In the genomic region with DNA sequence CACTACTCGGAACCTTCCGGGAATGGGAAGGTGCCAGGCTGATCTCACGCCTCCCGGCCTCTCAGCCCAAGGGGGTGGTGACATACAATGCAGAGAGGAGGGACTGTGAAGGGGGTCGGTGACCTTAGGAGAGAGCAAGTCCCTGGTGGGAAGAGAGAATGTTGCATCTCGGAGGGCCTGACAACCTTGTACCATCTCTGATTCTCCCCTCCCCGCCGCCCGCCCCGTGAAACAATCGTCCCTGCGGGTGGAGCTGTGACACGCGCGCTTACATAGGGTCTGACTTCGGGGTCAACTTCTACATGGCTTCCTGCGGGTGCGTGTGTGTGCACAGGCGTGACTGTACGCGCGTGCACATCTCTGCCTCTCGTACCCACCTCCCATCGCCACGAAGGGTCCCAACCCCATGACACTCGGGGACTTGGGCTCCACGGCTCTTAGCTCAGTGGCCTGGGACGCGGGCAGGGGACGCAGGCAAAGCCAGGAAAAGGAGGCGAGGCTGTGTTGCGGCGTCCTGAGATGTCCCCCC, we compare ENCODE assay signal across 10 mouse cellular contexts. TPM values are rescaled to one million over a fixed set of nuclear protein-coding genes. Genes with fewer than 3 reads are reported as not detected.
DNase-seq lines count a peak whose midpoint lies in the region; ATAC-seq and TF ChIP-seq lines count a peak whose summit lies in the region.
"Had no signal": no experiment of that assay in that cellular context is flagged by ENCODE, and none has a peak within 500 bp of the region (broad histone marks: within the 10 kb centered on the region; RNA-seq: fewer than 3 reads in every experiment).

TSS of gene Elfn1 (plus strand) at position 230 of the 529 bp plus-strand sequence.

- peaks cover 55% of the 10 kb centered on the region for H3K27me3 ChIP-seq in forebrain, embryonic 14.5 days (replicated peaks; ENCODE audit: control insufficient read depth, insufficient read depth, low read length)

- H3K9ac ChIP-seq in ES-E14 (ENCODE audit: insufficient read depth, low read depth, low read length, poor library complexity, severe bottlenecking) = peak within 1 kb of the TSS; percentile 54
- peak within 1 kb of the TSS; percentile 70 for H3K9ac ChIP-seq in forebrain, embryonic 14.5 days (ENCODE audit: low read length)

- H3K4me2 ChIP-seq in forebrain, embryonic 14.5 days (ENCODE audit: low read length) = peak within 1 kb of the TSS; percentile 98

- no peaks in the 10 kb centered on the region for H3K9me3 ChIP-seq in ES-E14 (ENCODE audit: control insufficient read depth, insufficient read depth, low read depth, low read length)
- H3K9me3 ChIP-seq in forebrain, embryonic 14.5 days (replicated peaks; ENCODE audit: control insufficient read depth, low read length) = no peaks in the 10 kb centered on the region

- under 1% methylated on average over 33 of the region's 33 CpGs for WGBS in forebrain, embryonic 14.5 days

- peaks cover 0 to 17% of the 10 kb centered on the region in 2 experiments; a peak in 1 of 4 replicates for H3K4me1 ChIP-seq in ES-E14 (ENCODE audit: control insufficient read depth in 2 of 2, insufficient read depth in 2 of 2, low read length in 2 of 2, poor library complexity in 1 of 2)
- peaks cover 19% of the 10 kb centered on the region for H3K4me1 ChIP-seq in forebrain, embryonic 14.5 days (ENCODE audit: control insufficient read depth, insufficient read depth, low read length)

- DNase-seq in gastrocnemius, adult 2 months = no peak
- DNase-seq in gastrocnemius, adult 18-20 months (ENCODE audit: low spot score) = no peak
- DNase-seq in ES-E14 (ENCODE audit: low read depth, low spot score) = no peak
- DNase-seq in forebrain, embryonic 14.5 days (ENCODE audit: low spot score) = no peak
- no peak for DNase-seq in layer of hippocampus, postnatal 14 days (ENCODE audit: low spot score in 2 of 2)
- peak; percentile 31 for DNase-seq in lung, postnatal 14 days
- peak; percentile 13 to 17 for DNase-seq in thymus, postnatal 36 days
- DNase-seq in ovary, adult 18-20 months (ENCODE audit: low spot score) = no peak

- intact Hi-C loops in gastrocnemius, adult 2 months (cut with DNase I) = loop anchor here (2.0 kb wide), 2 partner anchors 233 to 383 kb away; no protein-coding TSS in a partner anchor

- no peaks in the 10 kb centered on the region for H3K36me3 ChIP-seq in ES-E14 (ENCODE audit: control insufficient read depth, insufficient read depth, low read length, poor library complexity, severe bottlenecking)
- H3K36me3 ChIP-seq in forebrain, embryonic 14.5 days (ENCODE audit: control insufficient read depth, insufficient read depth, low read length) = no peaks in the 10 kb centered on the region

- TF ChIP-seq CTCF in gastrocnemius, adult 2 months (IDR thresholded peaks at IDR 0.05) = no peak

- in situ Hi-C loops in ES-E14 (cut with MboI; ENCODE audit: low sequenced_read_pairs in 2 of 2, unreplicated experiment in 2 of 2) = loop anchor here (5.0 to 10.0 kb wide), 2 partner anchors 365 to 913 kb away; partner anchors contain the start of genes Pdgfa (in 1 of the 2) and Uncx (in 1 of the 2)

- H3K27ac ChIP-seq in gastrocnemius, adult 2 months = no peak within 1 kb of the TSS
- no peak within 1 kb of the TSS for H3K27ac ChIP-seq in ES-E14 (ENCODE audit: insufficient read depth, low read depth, low read length, poor library complexity, severe bottlenecking)
- 0 out of 2 replicates have a peak within 1 kb of the TSS, but pooled peaks have one; percentile 27 for H3K27ac ChIP-seq in forebrain, embryonic 14.5 days (ENCODE audit: low read depth, low read length)

- ATAC-seq in forebrain, embryonic 14.5 days = 0 out of 2 replicates have a peak, but pooled peaks have one; percentile 22

- H3K4me3 ChIP-seq in gastrocnemius, adult 2 months = peak within 1 kb of the TSS; percentile 73
- peak within 1 kb of the TSS; percentile 42 to 81 for H3K4me3 ChIP-seq in ES-E14 (ENCODE audit: insufficient read depth in 1 of 2, low read depth in 1 of 2, low read length in 2 of 2, poor library complexity in 1 of 2, severe bottlenecking in 1 of 2)
- peak within 1 kb of the TSS; percentile 60 for H3K4me3 ChIP-seq in forebrain, embryonic 14.5 days (ENCODE audit: low read depth, low read length)

TF ChIP-seq in ES-E14, 5 proteins besides CTCF, POLR2A, EP300 and RAD21:
- TF ChIP-seq MAFK (IDR thresholded peaks at IDR 0.05; ENCODE audit: insufficient read depth, low read depth, low read length) (no peak), HCFC1 (IDR thresholded peaks at IDR 0.05; ENCODE audit: borderline replicate concordance, insufficient read depth, low read length) (no peak), ZNF384 (IDR thresholded peaks at IDR 0.05; ENCODE audit: low read depth, low read length) (no peak), CHD2 (IDR thresholded peaks at IDR 0.05; ENCODE audit: low read depth, low read length) (no peak), ZC3H11A (IDR thresholded peaks at IDR 0.05; ENCODE audit: borderline replicate concordance, low read depth, low read length) (no peak)

RNA-seq across cellular contexts. Expression of gene Elfn1, which starts in this region (rescaled TPM):
- not detected for total RNA-seq in gastrocnemius, adult 2 months (2021)
- total RNA-seq in gastrocnemius, adult 18-20 months (2021) = not detected
- 0.53 and 1.1 TPM in 2 replicates for total RNA-seq in ES-E14 (2012; rRNA removed)
- 1.7 and 2.5 TPM in 2 replicates for polyA plus RNA-seq in forebrain, embryonic 14.5 days (2014; fragmentation: Nextera tagmentation; extraction: Ambion mirVana)
- total RNA-seq in layer of hippocampus, postnatal 14 days (2021) = 10 to 100 TPM; 29.9 to 33.8 TPM
- total RNA-seq: hematopoietic stem cell, adult 5-6 weeks; MEL had no signal

Comparison
In these comparisons a context has a peak if more than half of its experiments do, and no peak if none do; other contexts are left out.
1. RNA of gene Elfn1 (total RNA-seq): 29.9 to 33.8 TPM in layer of hippocampus, postnatal 14 days; 0.53 to 1.1 TPM in ES-E14, not detected in gastrocnemius, adult 18-20 months and not detected in gastrocnemius, adult 2 months; every median in the first group is over 10 times any median in the second.
2. DNase-seq: peak in lung, postnatal 14 days (single experiment) and thymus, postnatal 36 days (2 of 2); none in gastrocnemius, adult 2 months (single experiment), gastrocnemius, adult 18-20 months (single experiment), ES-E14 (single experiment), forebrain, embryonic 14.5 days (single experiment), layer of hippocampus, postnatal 14 days (0 of 2) and ovary, adult 18-20 months (single experiment).
3. Peak in every context shown above with its lines, with median percentiles within 50 percentile points of each other: H3K4me3 ChIP-seq.